Comparison of ENCODE assay signal across 8 mouse cellular contexts in the genomic region with DNA sequence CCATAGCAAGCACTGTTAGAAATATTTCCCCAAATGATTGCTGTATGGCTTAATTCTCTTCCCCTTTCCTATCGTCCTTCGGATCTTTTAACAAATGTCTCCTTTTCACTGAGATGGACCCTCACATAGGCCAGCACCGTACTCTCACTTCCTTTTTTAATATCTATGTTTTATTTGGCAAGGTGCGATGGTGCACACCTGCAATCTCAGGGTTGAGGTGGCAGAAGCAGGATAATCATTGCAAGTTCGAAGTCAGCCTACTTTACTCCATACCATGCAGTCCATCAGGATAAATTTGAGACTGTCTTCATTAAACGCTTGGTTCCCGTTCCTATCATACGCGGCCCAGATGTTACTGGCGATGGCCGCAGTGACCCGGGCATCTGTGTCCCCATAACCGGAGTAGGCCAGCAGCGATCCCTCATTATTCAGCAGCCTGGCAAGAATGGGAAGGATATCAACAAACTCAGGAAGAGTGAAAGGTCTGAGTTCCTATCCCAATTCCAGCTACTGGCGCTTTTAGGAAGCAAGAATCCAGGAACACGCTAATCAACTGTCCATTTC. TPM values are rescaled to one million over a fixed set of nuclear protein-coding genes. Genes with fewer than 3 reads are reported as not detected.
DNase-seq lines count a peak whose midpoint lies in the region; ATAC-seq and TF ChIP-seq lines count a peak whose summit lies in the region.

No protein-coding gene starts in this region.

- peak overlapping the region; percentile 93 for H3K9ac ChIP-seq in embryonic facial prominence, embryonic 12.5 days
- H3K9ac ChIP-seq in intestine, embryonic 14.5 days (ENCODE audit: low read length), result peak overlapping the region; percentile 89
- H3K9ac ChIP-seq in neural tube, embryonic 13.5 days, result peak overlapping the region; percentile 77

- TF ChIP-seq CTCF in layer of hippocampus, adult 2 months (conservative IDR thresholded peaks at IDR 0.05), result no peak

- H3K9me3 ChIP-seq in embryonic facial prominence, embryonic 12.5 days, result no peaks in the 10 kb centered on the region
- H3K9me3 ChIP-seq in intestine, embryonic 14.5 days (ENCODE audit: control insufficient read depth, low read length), result no peaks in the 10 kb centered on the region
- no peaks in the 10 kb centered on the region for H3K9me3 ChIP-seq in neural tube, embryonic 13.5 days

- DNase-seq in layer of hippocampus, adult 2 months (ENCODE audit: low spot score in 2 of 2), result no peak
- DNase-seq in layer of hippocampus, postnatal 36 days, result no peak
- DNase-seq in intestine, embryonic 14.5 days (ENCODE audit: low spot score), result no peak
- no peak for DNase-seq in adipocyte (ENCODE audit: low spot score)
- no peak for DNase-seq in lung, postnatal 36 days
- no peak for DNase-seq in left cerebral cortex, adult 18-20 months (ENCODE audit: low spot score in 2 of 2)

- no peak for ATAC-seq in embryonic facial prominence, embryonic 12.5 days (ENCODE audit: insufficient number of reproducible peaks, insufficient read depth, low FRiP score, low TSS enrichment)
- no peak for ATAC-seq in intestine, embryonic 14.5 days (replicated peaks; ENCODE audit: low FRiP score, low TSS enrichment, low read depth)
- no peak for ATAC-seq in neural tube, embryonic 13.5 days (ENCODE audit: low read depth)

- H3K4me3 ChIP-seq in layer of hippocampus, adult 2 months, result peak overlapping the region; percentile 98
- H3K4me3 ChIP-seq in embryonic facial prominence, embryonic 12.5 days, result peak overlapping the region; percentile 87
- H3K4me3 ChIP-seq in intestine, embryonic 14.5 days (ENCODE audit: low read depth, low read length), result peak overlapping the region; percentile 74
- peak overlapping the region; percentile 91 for H3K4me3 ChIP-seq in neural tube, embryonic 13.5 days

- 26% methylated on average over 16 of the region's 16 CpGs for WGBS in embryonic facial prominence, embryonic 12.5 days
- 23% methylated on average over 16 of the region's 16 CpGs for WGBS in intestine, embryonic 14.5 days
- WGBS in neural tube, embryonic 13.5 days, result 25% methylated on average over 16 of the region's 16 CpGs

- H3K4me1 ChIP-seq in embryonic facial prominence, embryonic 12.5 days, result peaks cover 27% of the 10 kb centered on the region
- peaks cover 21% of the 10 kb centered on the region for H3K4me1 ChIP-seq in intestine, embryonic 14.5 days (replicated peaks; ENCODE audit: control insufficient read depth, insufficient read depth, low read length)
- H3K4me1 ChIP-seq in neural tube, embryonic 13.5 days (replicated peaks), result peaks cover 38% of the 10 kb centered on the region

- no peaks in the 10 kb centered on the region for H3K27me3 ChIP-seq in embryonic facial prominence, embryonic 12.5 days
- no peaks in the 10 kb centered on the region for H3K27me3 ChIP-seq in intestine, embryonic 14.5 days (replicated peaks; ENCODE audit: control insufficient read depth, insufficient read depth, low read length)
- H3K27me3 ChIP-seq in neural tube, embryonic 13.5 days, result no peaks in the 10 kb centered on the region

- H3K27ac ChIP-seq in layer of hippocampus, adult 2 months, result peak overlapping the region; percentile 99
- peak overlapping the region; percentile 97; the same call in 1 of the 2 replicates for H3K27ac ChIP-seq in embryonic facial prominence, embryonic 12.5 days
- peak overlapping the region; percentile 99; the same call in 1 of the 2 replicates for H3K27ac ChIP-seq in intestine, embryonic 14.5 days (ENCODE audit: low read depth)
- peak overlapping the region; percentile 95 for H3K27ac ChIP-seq in neural tube, embryonic 13.5 days (replicated peaks)

- H3K4me2 ChIP-seq in embryonic facial prominence, embryonic 12.5 days (replicated peaks), result peak overlapping the region; percentile 65
- peak overlapping the region; percentile 95 for H3K4me2 ChIP-seq in intestine, embryonic 14.5 days (ENCODE audit: low read length)
- peak overlapping the region; percentile 72 for H3K4me2 ChIP-seq in neural tube, embryonic 13.5 days

- peaks cover 16% of the 10 kb centered on the region for H3K36me3 ChIP-seq in embryonic facial prominence, embryonic 12.5 days
- H3K36me3 ChIP-seq in intestine, embryonic 14.5 days (ENCODE audit: control insufficient read depth, insufficient read depth, low read length), result peaks cover 22% of the 10 kb centered on the region
- peaks cover 18% of the 10 kb centered on the region for H3K36me3 ChIP-seq in neural tube, embryonic 13.5 days

RNA-seq across cellular contexts. Expression of a gene that starts 0.7 kb away (rescaled TPM):
- total RNA-seq in layer of hippocampus, adult 2 months (2021), result 100 to 1,000 TPM in 1 of 2 experiments, 10 to 100 TPM in 1; 96.0 to 106 TPM
- total RNA-seq in layer of hippocampus, postnatal 36 days (2021), result 100 to 1,000 TPM in 1 of 2 experiments, 10 to 100 TPM in 1; 91.0 to 111 TPM
- polyA plus RNA-seq in embryonic facial prominence, embryonic 12.5 days (2016; fragmentation: Nextera tagmentation; extraction: Ambion mirVana), result 144 and 146 TPM in 2 replicates
- 98.9 and 102 TPM in 2 replicates for polyA plus RNA-seq in intestine, embryonic 14.5 days (2014; fragmentation: Nextera tagmentation; extraction: Ambion mirVana)
- 161 and 170 TPM in 2 replicates for polyA plus RNA-seq in neural tube, embryonic 13.5 days (2015; fragmentation: Nextera tagmentation; extraction: Ambion mirVana)
- 100 to 1,000 TPM; 104 to 115 TPM for total RNA-seq in left cerebral cortex, adult 18-20 months (2021)

RNA-seq across cellular contexts. Expression of a gene that starts 1.4 kb away (rescaled TPM):
- 100 to 1,000 TPM; 110 to 116 TPM for total RNA-seq in layer of hippocampus, adult 2 months (2021)
- 100 to 1,000 TPM; 109 to 111 TPM for total RNA-seq in layer of hippocampus, postnatal 36 days (2021)
- 57.5 and 63.7 TPM in 2 replicates for polyA plus RNA-seq in embryonic facial prominence, embryonic 12.5 days (2016; fragmentation: Nextera tagmentation; extraction: Ambion mirVana)
- polyA plus RNA-seq in intestine, embryonic 14.5 days (2014; fragmentation: Nextera tagmentation; extraction: Ambion mirVana), result 59.0 and 60.8 TPM in 2 replicates
- 38.4 and 40.6 TPM in 2 replicates for polyA plus RNA-seq in neural tube, embryonic 13.5 days (2015; fragmentation: Nextera tagmentation; extraction: Ambion mirVana)
- total RNA-seq in left cerebral cortex, adult 18-20 months (2021), result 100 to 1,000 TPM; 143 to 147 TPM

RNA-seq across cellular contexts. Expression of a gene that starts 4.1 kb away (rescaled TPM):
- not detected for total RNA-seq in layer of hippocampus, adult 2 months (2021)
- under 1 TPM in 1 of 2 experiments, not detected in 1; 0.63 TPM for total RNA-seq in layer of hippocampus, postnatal 36 days (2021)
- 4.0 and 5.5 TPM in 2 replicates for polyA plus RNA-seq in embryonic facial prominence, embryonic 12.5 days (2016; fragmentation: Nextera tagmentation; extraction: Ambion mirVana)
- polyA plus RNA-seq in intestine, embryonic 14.5 days (2014; fragmentation: Nextera tagmentation; extraction: Ambion mirVana), result 55.6 and 56.9 TPM in 2 replicates
- not detected in 2 replicates for polyA plus RNA-seq in neural tube, embryonic 13.5 days (2015; fragmentation: Nextera tagmentation; extraction: Ambion mirVana)
- not detected for total RNA-seq in left cerebral cortex, adult 18-20 months (2021)

RNA-seq across cellular contexts. Expression of a gene that starts 20.0 kb away (rescaled TPM):
- 1 to 10 TPM; 2.8 to 3.7 TPM for total RNA-seq in layer of hippocampus, adult 2 months (2021)
- 1 to 10 TPM; 4.0 to 4.4 TPM for total RNA-seq in layer of hippocampus, postnatal 36 days (2021)
- polyA plus RNA-seq in embryonic facial prominence, embryonic 12.5 days (2016; fragmentation: Nextera tagmentation; extraction: Ambion mirVana), result 36.3 and 37.7 TPM in 2 replicates
- polyA plus RNA-seq in intestine, embryonic 14.5 days (2014; fragmentation: Nextera tagmentation; extraction: Ambion mirVana), result 19.8 and 23.8 TPM in 2 replicates
- 32.5 and 33.7 TPM in 2 replicates for polyA plus RNA-seq in neural tube, embryonic 13.5 days (2015; fragmentation: Nextera tagmentation; extraction: Ambion mirVana)
- 1 to 10 TPM; 2.7 to 3.1 TPM for total RNA-seq in left cerebral cortex, adult 18-20 months (2021)

RNA-seq across cellular contexts. Expression of a gene that starts 23.5 kb away (rescaled TPM):
- 10 to 100 TPM; 86.8 to 91.6 TPM for total RNA-seq in layer of hippocampus, adult 2 months (2021)
- total RNA-seq in layer of hippocampus, postnatal 36 days (2021), result 10 to 100 TPM; 97.1 to 98.9 TPM
- polyA plus RNA-seq in embryonic facial prominence, embryonic 12.5 days (2016; fragmentation: Nextera tagmentation; extraction: Ambion mirVana), result 184 and 185 TPM in 2 replicates
- 290 and 316 TPM in 2 replicates for polyA plus RNA-seq in intestine, embryonic 14.5 days (2014; fragmentation: Nextera tagmentation; extraction: Ambion mirVana)
- 157 and 164 TPM in 2 replicates for polyA plus RNA-seq in neural tube, embryonic 13.5 days (2015; fragmentation: Nextera tagmentation; extraction: Ambion mirVana)
- 10 to 100 TPM; 87.6 to 89.5 TPM for total RNA-seq in left cerebral cortex, adult 18-20 months (2021)
